Comparison of ENCODE assay signal across 10 mouse cellular contexts in the genomic region with DNA sequence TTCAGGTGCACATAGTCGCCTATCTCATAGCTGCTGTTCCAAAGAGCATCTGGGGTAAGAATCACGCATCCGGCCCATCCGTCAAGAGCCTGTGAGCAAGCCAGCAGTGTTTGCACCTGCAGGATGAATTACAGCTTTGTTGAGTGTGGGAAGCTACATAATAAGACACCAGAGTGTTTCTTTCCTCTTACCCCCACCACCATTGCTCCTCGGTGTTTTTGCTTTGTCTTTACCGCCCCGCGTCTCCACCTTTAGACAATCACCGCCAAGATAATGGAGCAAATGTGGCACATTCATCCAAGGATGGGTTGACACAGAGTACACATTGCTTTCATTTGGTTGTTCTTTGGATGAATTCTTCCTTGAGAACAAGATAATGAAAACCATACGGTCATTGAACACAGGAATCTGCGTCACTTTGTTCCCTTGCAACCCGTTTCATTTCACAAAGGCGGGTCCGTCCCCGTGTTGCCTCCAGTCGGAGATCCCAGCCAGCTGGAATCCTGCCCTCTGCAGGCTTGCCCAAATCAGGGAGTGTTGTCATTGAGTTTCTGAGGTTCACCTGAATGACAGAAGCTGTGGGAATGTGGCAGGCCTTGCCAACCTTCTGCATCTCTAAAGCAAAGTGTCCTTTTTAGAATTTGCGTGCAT.
DNase-seq lines count a peak whose midpoint lies in the region; ATAC-seq and TF ChIP-seq lines count a peak whose summit lies in the region.
"Had no signal": no experiment of that assay in that cellular context is flagged by ENCODE, and none has a peak within 500 bp of the region (broad histone marks: within the 10 kb centered on the region; RNA-seq: fewer than 3 reads in every experiment).

No protein-coding gene starts in this region.

- H3K4me1 ChIP-seq in embryonic fibroblast, embryonic 13.5 days (ENCODE audit: control insufficient read depth, insufficient read depth, low read length): peaks cover 7% of the 10 kb centered on the region; the same call in 1 of the 2 replicates
- no peaks in the 10 kb centered on the region for H3K4me1 ChIP-seq in forebrain, embryonic 15.5 days

- no peak for TF ChIP-seq CTCF in embryonic fibroblast, embryonic 13.5 days (IDR thresholded peaks at IDR 0.05; ENCODE audit: borderline replicate concordance, insufficient read depth, low read length)

- no peaks in the 10 kb centered on the region for H3K9me3 ChIP-seq in forebrain, embryonic 15.5 days

- no peak overlapping the region for H3K9ac ChIP-seq in forebrain, embryonic 15.5 days (replicated peaks)

- H3K4me3 ChIP-seq in embryonic fibroblast, embryonic 13.5 days (ENCODE audit: insufficient read depth, low read length): no peak overlapping the region
- H3K4me3 ChIP-seq in forebrain, embryonic 15.5 days: no peak overlapping the region

- no peaks in the 10 kb centered on the region for H3K27me3 ChIP-seq in forebrain, embryonic 15.5 days
- H3K27me3 ChIP-seq: CH12.LX had no signal

- no peak for ATAC-seq in forebrain, embryonic 15.5 days (replicated peaks)

- no peak for TF ChIP-seq POLR2A in embryonic fibroblast, embryonic 13.5 days (IDR thresholded peaks at IDR 0.05; ENCODE audit: low read depth, low read length)

- H3K36me3 ChIP-seq in forebrain, embryonic 15.5 days: no peaks in the 10 kb centered on the region

- H3K27ac ChIP-seq in embryonic fibroblast, embryonic 13.5 days (ENCODE audit: insufficient read depth, low read length): peak overlapping the region; percentile 51
- no peak overlapping the region for H3K27ac ChIP-seq in forebrain, embryonic 15.5 days (replicated peaks)
- H3K27ac ChIP-seq: kidney, postnatal 0 days had no signal

- H3K4me2 ChIP-seq in forebrain, embryonic 15.5 days (replicated peaks): no peak overlapping the region

- DNase-seq in gastrocnemius, adult 18-20 months (ENCODE audit: low spot score): peak; percentile 83
- no peak for DNase-seq in gastrocnemius, postnatal 4 days (ENCODE audit: low spot score in 2 of 2)
- peak; percentile 55 for DNase-seq in NIH3T3 (ENCODE audit: low read depth)
- DNase-seq in hindlimb bud, embryonic 11.5 days (ENCODE audit: extremely low spot score, low read depth, low spot score): peak; percentile 12
- DNase-seq in frontal cortex, postnatal 14 days (ENCODE audit: low spot score in 2 of 2): no peak
- DNase-seq in lung, adult 18-20 months: no peak

- 64% methylated on average over 17 of the region's 17 CpGs for WGBS in forebrain, embryonic 15.5 days

Comparison
In these comparisons a context has a peak if more than half of its experiments do, and no peak if none do; other contexts are left out.
1. DNase-seq: peak in gastrocnemius, adult 18-20 months (single experiment), NIH3T3 (single experiment) and hindlimb bud, embryonic 11.5 days (single experiment); none in gastrocnemius, postnatal 4 days (0 of 2), frontal cortex, postnatal 14 days (0 of 2) and lung, adult 18-20 months (0 of 2).